Mouse (Mus musculus) bone marrow, adult 2 months (tissue): ENCODE results near the gene Stat3.

Source experiments
- CTCF ChIP-seq: fragments of 200-500 bp; IDR thresholded peaks from 2 replicates; pipeline ENCODE4 v1.5.1; 2011; ENCODE audit warnings: low read length, control low read depth; ENCODE audit not compliant: control insufficient read depth, insufficient read depth
- POLR2A ChIP-seq: fragments of 200-500 bp; IDR thresholded peaks from 2 replicates; pipeline ENCODE4 v1.6.1; 2011; ENCODE audit warnings: low read depth, mild to moderate bottlenecking, control low read depth, low read length, borderline replicate concordance; ENCODE audit not compliant: control insufficient read depth

- TF ChIP-seq POLR2A (no peak), CTCF (no peak)
Measured at GRCm38 (mm10) chr11:100863141-100863540, 76.2 kb downstream of the Stat3 start.
